Mouse (Mus musculus): ENCODE results near the gene Extl1.

GRCm38 (mm10) chr4:134379510-134379909, 4.1 kb downstream of the Extl1 start:
- TF ChIP-seq CTCF (IDR thresholded peaks at IDR 0.05; ENCODE audit: low read depth) (no peak), EP300 (optimal IDR thresholded peaks at IDR 0.05) (no peak)
